Mouse (Mus musculus) left cerebral cortex, adult 18-20 months (tissue): ENCODE data around the gene Hes5. TPM values are rescaled to one million over a fixed set of nuclear protein-coding genes. Genes with fewer than 3 reads are reported as not detected.

Source experiments
- DNase-seq, 2 experiments: peaks; one replicate each; pipeline ENCODE4 v3.0.0; 2021 to 2022; ENCODE audit warnings: low spot score in 2 of 2, mixed read lengths in 1 of 2
- total RNA-seq, 2 experiments: library from RNA; stranded (reverse); gene quantifications; 2 replicates each; pipeline ENCODE4 v1.2.3; 2021

Gene Hes5
- total RNA-seq, 2 experiments from 2014 or later: 35.7 to 36.1 TPM

DNA sequence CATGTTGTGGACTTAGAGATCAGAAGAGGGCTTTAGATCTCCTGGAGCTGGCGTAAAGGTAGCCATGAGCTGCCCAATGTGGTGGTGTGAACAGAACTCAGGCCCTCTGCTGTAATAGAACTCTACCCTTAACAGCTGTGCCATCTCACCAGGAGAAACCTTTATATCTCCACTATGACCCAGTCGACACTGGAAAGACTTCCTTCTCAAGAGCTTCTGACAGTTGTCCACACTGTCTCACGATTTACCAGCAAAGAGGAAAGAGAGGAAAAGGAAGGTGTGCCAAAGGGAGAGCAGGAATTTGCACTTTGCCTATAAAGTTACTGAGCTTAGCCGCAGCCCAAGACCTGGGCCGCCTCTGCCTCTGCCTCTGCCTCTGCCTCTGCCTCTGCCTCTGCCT lies 18.9 kb upstream of the Hes5 start:
- DNase-seq: no peak

GRCm38 (mm10) chr4:154942632-154943322 lies 17.9 kb upstream of the Hes5 start:
- DNase-seq: no peak

DNA sequence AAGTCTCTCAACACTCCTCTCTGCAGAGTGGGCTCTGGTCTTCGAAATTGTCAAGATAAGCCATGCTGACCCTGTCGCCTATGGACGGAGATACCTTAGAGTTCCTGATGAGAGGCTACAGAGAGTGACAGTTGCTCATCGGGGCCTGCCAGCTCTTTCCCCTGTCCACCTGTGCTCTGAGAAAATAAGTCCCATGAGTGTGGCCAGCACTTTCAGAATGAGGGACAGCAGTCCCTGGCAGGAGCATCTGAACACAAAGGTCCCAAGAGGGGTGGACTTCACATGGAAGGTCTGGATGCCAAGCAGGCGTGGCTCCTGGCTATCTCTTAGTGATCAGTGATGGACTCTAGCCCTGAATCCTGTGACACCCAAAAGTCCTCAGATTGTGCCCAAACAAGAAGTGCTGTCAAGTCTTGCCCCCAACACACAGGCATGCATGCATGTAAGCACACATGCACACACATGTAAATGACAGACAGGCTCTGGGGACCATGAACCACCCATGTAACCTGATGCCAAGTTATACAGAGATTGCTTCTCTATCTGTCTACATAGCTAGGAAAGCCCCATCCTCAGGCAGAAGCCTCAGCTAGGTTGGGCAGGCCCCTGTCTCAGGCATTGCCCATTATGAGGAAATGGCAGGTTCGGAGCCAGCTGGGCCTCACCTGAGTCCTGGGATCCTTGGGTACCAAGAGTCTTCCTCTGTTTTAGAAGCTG lies 17.2 kb upstream of the Hes5 start:
- DNase-seq: no peak

DNA sequence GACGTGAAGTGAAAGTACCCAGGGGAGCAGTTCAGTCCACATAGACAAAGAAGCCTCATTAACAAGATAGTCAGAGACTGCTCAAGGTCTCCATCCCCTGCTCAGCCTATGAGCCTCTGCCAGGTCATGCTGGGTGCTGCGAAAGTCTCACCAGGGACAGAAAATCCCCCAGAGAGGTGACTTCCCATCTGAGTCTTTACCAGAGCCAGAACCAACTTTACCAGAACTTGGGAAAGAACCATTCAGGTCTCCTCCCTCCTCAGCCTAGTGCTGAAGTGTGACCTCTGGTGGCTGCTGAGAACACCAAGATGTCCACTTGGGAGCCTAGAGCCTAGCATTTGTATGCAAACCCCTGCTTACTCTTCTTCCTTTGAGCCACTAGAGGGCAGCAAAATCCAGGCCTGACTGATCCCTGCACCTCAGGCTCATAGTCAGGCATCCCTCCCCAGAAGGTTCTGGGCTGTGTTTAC lies 16.6 kb upstream of the Hes5 start:
- DNase-seq: peak; percentile 68 to 73

- peak in 1 of 2 experiments; percentile 44 for DNase-seq
Observed at GRCm38 (mm10) chr4:154946319-154946718, 14.4 kb upstream of the Hes5 start.

- DNase-seq: no peak
Observed at GRCm38 (mm10) chr4:154948066-154948939, 12.4 kb upstream of the Hes5 start.

DNA sequence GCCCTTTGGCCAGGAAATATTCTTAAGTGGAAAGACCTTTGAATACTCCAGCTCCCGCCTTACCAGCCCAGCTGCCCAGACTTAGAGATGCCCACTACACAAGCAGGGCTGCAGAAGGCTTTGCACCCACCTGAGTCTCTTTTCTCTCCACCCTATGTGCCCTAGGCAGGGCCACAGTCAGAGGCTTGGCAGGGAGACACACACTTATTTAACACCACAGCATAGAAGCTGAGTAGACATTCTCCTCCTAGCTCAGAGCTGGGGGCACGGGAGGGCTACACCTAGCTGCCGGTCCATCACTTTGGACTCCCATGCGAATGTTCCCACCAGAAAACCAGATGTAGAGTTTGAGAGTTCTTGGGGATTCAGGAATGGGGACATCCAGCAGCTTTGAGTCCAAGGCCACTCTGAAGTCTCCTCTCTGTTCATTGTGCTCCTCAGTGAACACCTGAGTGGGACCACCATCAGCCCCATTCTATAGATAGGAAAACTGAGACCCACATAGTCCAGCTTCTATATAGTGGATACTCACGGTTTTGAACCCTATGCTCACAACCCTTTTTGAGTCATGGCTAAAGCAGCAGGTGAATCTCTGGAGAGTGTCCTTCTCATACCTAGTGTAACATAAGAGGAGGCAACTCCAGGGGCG lies 11.7 kb upstream of the Hes5 start:
- DNase-seq: no peak

DNA sequence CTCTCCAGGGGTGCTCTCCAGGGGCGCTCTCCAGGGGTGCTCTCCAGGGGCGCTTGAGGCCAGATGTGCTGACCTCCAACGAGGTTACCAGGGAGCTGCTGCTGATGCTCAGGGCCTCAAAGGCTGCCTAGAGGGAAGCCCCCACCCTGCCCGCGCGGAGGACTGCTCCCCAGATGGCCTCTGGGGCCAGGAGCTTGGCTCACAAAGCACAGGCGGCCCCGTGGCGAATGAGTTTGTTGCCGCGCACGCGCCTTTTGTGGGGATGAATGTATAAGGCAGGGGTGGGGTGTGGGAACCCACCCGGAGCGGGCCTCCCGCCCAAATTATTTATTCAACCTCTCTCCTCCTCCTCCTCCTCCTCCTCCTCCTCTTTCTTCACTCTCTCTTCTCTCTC lies 11.1 kb upstream of the Hes5 start:
- no peak for DNase-seq

GRCm38 (mm10) chr4:154952461-154953241 lies 8.1 kb upstream of the Hes5 start:
- DNase-seq: no peak

- no peak for DNase-seq
Observed at GRCm38 (mm10) chr4:154956604-154957003, 4.1 kb upstream of the Hes5 start.

GRCm38 (mm10) chr4:154957289-154957993 lies 3.3 kb upstream of the Hes5 start:
- DNase-seq: peak; percentile 54 to 76

DNA sequence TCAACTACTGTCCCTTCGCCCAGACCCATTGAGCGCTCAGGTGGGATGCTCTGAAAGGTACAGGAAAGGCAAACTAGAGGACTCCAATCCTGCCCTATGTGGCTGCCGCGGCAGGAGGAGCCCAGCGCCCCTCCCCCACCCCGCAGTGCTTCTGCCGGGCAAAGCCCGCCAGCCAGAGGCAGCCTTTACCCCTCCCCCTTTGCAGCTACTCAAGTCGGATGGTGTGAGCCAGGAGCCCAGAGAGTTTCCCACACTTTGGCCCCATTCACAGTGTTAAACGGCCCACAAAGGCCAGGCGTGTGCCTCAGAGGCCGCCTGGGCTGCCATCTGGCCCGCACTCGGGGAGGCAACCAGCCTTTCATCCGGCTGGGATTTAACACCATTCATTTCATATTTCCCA lies 2.6 kb upstream of the Hes5 start:
- peak in 1 of 2 experiments; percentile 44 for DNase-seq

GRCm38 (mm10) chr4:154958621-154959020 lies 2.1 kb upstream of the Hes5 start:
- no peak for DNase-seq

- DNase-seq: peak in 1 of 2 experiments; percentile 63
Observed at GRCm38 (mm10) chr4:154960021-154960689, 568 bp upstream of the Hes5 start.

- DNase-seq: peak; percentile 35 to 54
Observed at GRCm38 (mm10) chr4:154961226-154961738, 559 bp downstream of the Hes5 start.

GRCm38 (mm10) chr4:154961911-154962310 lies 1.2 kb downstream of the Hes5 start:
- DNase-seq: no peak

DNA sequence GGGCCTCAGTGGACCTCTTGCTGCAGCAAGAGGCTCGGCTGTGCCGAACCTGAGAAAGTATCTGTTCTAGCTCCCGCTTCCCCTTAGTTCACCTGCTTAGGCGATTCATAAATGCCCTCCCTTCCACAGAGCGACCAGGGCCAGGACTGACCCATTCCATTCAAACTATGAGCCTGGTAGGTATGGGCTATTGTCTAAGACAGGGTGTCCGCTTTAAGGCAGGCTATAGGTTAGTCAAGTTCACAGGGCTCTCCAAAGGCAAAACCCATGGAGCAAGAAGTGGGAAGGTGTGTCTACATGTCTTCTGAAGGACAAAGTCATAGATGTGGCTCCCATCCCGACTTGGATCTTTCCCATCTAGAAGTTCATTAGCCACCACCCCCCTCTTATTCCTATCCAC lies 2.0 kb downstream of the Hes5 start:
- DNase-seq: no peak

DNA sequence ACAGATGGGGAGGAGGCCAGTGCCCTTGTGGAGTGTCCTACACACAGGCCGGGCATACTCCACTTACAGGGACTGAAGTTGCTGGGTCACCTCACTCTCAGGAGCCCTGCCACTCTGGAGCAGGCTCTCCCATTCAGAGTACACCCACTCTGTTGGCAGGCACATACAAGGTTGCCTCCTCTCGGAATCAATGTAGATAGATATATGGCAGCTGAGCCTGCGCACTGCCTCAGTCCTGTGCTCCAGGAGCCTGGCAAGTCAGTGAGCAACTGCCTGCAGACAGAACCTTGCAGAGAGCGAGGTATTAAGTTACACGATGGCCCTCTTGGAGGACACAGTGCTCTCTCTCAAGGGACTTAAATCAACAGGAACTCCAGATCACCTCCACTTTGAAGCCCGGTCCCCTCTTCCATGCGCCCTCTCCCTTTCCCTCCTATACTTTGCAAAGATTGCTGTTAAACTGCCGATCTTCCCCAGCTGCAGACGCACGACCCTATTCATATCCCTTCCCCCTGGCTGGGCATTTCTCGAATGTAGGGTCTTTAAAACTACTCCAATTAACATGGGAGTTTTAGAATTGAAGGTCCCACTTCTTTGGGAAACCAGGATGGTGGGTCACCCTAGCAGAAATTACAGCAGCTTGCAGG lies 2.6 kb downstream of the Hes5 start:
- peak; percentile 51 to 62 for DNase-seq
